Mouse (Mus musculus) lung, embryonic 15.5 days (tissue): ENCODE results near the gene Elane. TPM values are rescaled to one million over a fixed set of nuclear protein-coding genes. Genes with fewer than 3 reads are reported as not detected.
A peak's percentile ranks its signal among the peaks of the same experiment; 100 is the strongest.

Experiments used
- ATAC-seq: fragments of 200-750 bp; cut with Nextera tagmentation; 2 replicates; pipeline ENCODE4 v1.8.0; 2017; ENCODE audit warnings: moderate number of reproducible peaks, borderline replicate concordance; ENCODE audit not compliant: low FRiP score, low TSS enrichment; ENCODE audit errors: extremely low read depth
- H3K27ac ChIP-seq: fragments of 300-500 bp; sonication (generic); 2 replicates; pipeline ENCODE4 v1.5.1; 2015; ENCODE audit warnings: moderate library complexity, mild to moderate bottlenecking, inconsistent platforms
- H3K27me3 ChIP-seq: fragments of 300-500 bp; sonication (generic); 2 replicates; pipeline ENCODE4 v1.6.1; 2015; ENCODE audit warnings: inconsistent platforms
- H3K36me3 ChIP-seq: fragments of 300-500 bp; sonication (generic); 2 replicates; pipeline ENCODE4 v1.6.1; 2015; ENCODE audit warnings: inconsistent platforms
- H3K4me1 ChIP-seq: fragments of 300-500 bp; sonication (generic); 2 replicates; pipeline ENCODE4 v1.6.1; 2015; ENCODE audit warnings: inconsistent platforms
- H3K4me2 ChIP-seq: fragments of 300-500 bp; sonication (generic); 2 replicates; pipeline ENCODE4 v1.6.1; 2015; ENCODE audit warnings: inconsistent platforms, mild to moderate bottlenecking, moderate library complexity
- H3K4me3 ChIP-seq: fragments of 300-500 bp; sonication (generic); 2 replicates; pipeline ENCODE4 v1.5.1; 2015; ENCODE audit warnings: mild to moderate bottlenecking, inconsistent platforms
- H3K9ac ChIP-seq: fragments of 300-500 bp; sonication (generic); 2 replicates; pipeline ENCODE4 v1.6.1; 2015; ENCODE audit warnings: inconsistent platforms
- H3K9me3 ChIP-seq: fragments of 300-500 bp; sonication (generic); 2 replicates; pipeline ENCODE4 v1.6.1; 2016; ENCODE audit warnings: inconsistent platforms
- WGBS: fragments of 180-500 bp; shearing (Covaris S2); methylation state at CpG from one replicate; pipeline ENCODE4 v1.1.7; 2015; 5-methylcytosine and 5-hydroxymethylcytosine counted together
- microRNA-seq: library from miRNA; unstranded; fragments of <30 nt; microRNA quantifications from one replicate; pipeline ENCODE4, GENCODE M21; 2016
- polyA plus RNA-seq: library from polyadenylated mRNA; unstranded; fragments of >200 nt; fragmentation: Nextera tagmentation; extraction: Ambion mirVana; gene quantifications from 2 replicates; pipeline ENCODE4 v1.2.1, GENCODE M21; 2015

Gene Elane
- polyA plus RNA-seq, 1 experiment from 2014 or later: 0.25 TPM

GRCm38 (mm10) chr10:79936911-79937441 is 50.9 kb downstream of the Elane start:
- WGBS: 32% methylated on average over 27 of the region's 27 CpGs
- peak overlapping the region; percentile 2; the same call in 1 of the 2 replicates for H3K4me3 ChIP-seq
- H3K4me1 ChIP-seq: peaks cover 71% of the 10 kb centered on the region

More at GRCm38 (mm10) chr10:79936911-79937441, 50.9 kb downstream of the Elane start:
- Histone ChIP-seq H3K27ac (peak overlapping the region; percentile 82), H3K9me3 (no peaks in the 10 kb centered on the region), H3K4me2 (peak overlapping the region; percentile 45), H3K36me3 (peaks cover 6% of the 10 kb centered on the region; the same call in 1 of the 2 replicates), H3K27me3 (no peaks in the 10 kb centered on the region), H3K9ac (no peak overlapping the region; the same call in none of the 2 replicates)
- ATAC-seq: peak; percentile 33

Small RNA genes within 50 kb of the gene (microRNA-seq; reads per million reads assigned to microRNA genes)
- not detected for gene Mir6910

Other genes starting within 250 kb of the Elane start
- gene Shc2, start 248.3 kb upstream of the Elane start, polyA plus RNA-seq: 6.2 and 6.7 TPM in 2 replicates
- not detected in 2 replicates for gene Odf3l2, start 240.5 kb upstream of the Elane start, polyA plus RNA-seq
- 0.89 and 1.3 TPM in 2 replicates for gene Madcam1, start 221.7 kb upstream of the Elane start, polyA plus RNA-seq
- 61.7 and 65.9 TPM in 2 replicates for gene Tpgs1, start 216.9 kb upstream of the Elane start, polyA plus RNA-seq
- gene Cdc34, start 204.1 kb upstream of the Elane start, polyA plus RNA-seq: 79.5 and 82.0 TPM in 2 replicates
- gene Gzmm, start 197.2 kb upstream of the Elane start, polyA plus RNA-seq: 0.86 and 0.89 TPM in 2 replicates
- gene Bsg, start 181.8 kb upstream of the Elane start, polyA plus RNA-seq: 1,102 and 1,152 TPM in 2 replicates
- 0.05 and 0.10 TPM in 2 replicates for gene Hcn2, start 169.6 kb upstream of the Elane start, polyA plus RNA-seq
- gene Polrmt, start 139.7 kb upstream of the Elane start, polyA plus RNA-seq: 41.5 and 49.2 TPM in 2 replicates
- gene Fgf22, start 131.2 kb upstream of the Elane start, polyA plus RNA-seq: 0.12 and 0.30 TPM in 2 replicates
- gene Rnf126, start 119.3 kb upstream of the Elane start, polyA plus RNA-seq: 89.7 and 91.3 TPM in 2 replicates
- gene Fstl3, start 109.0 kb upstream of the Elane start, polyA plus RNA-seq: 19.2 and 20.5 TPM in 2 replicates
- 0.40 and 1.9 TPM in 2 replicates for gene Prss57, start 95.3 kb upstream of the Elane start, polyA plus RNA-seq
- gene Palm, start 92.7 kb upstream of the Elane start, polyA plus RNA-seq: 61.3 and 63.7 TPM in 2 replicates
- 7.7 and 10.2 TPM in 2 replicates for gene Misp, start 65.3 kb upstream of the Elane start, polyA plus RNA-seq
- gene Ptbp1, start 31.8 kb upstream of the Elane start, polyA plus RNA-seq: 367 and 368 TPM in 2 replicates
- 3.7 and 3.8 TPM in 2 replicates for gene Prtn3, start 11.8 kb upstream of the Elane start, polyA plus RNA-seq
- 29.1 and 32.4 TPM in 2 replicates for gene Plppr3, start 11.6 kb upstream of the Elane start, polyA plus RNA-seq
- gene Cfd, start 4.6 kb downstream of the Elane start, polyA plus RNA-seq: not detected in 2 replicates
- gene Med16, start 22.7 kb downstream of the Elane start, polyA plus RNA-seq: 54.7 and 56.1 TPM in 2 replicates
- gene Gm26602, start 24.6 kb downstream of the Elane start, polyA plus RNA-seq: 1.2 and 1.7 TPM in 2 replicates
- 0.59 and 0.87 TPM in 2 replicates for gene Kiss1r, start 30.7 kb downstream of the Elane start, polyA plus RNA-seq
- 143 and 152 TPM in 2 replicates for gene R3hdm4, start 35.0 kb downstream of the Elane start, polyA plus RNA-seq
- gene Arid3a, start 40.8 kb downstream of the Elane start, polyA plus RNA-seq: 4.8 and 6.0 TPM in 2 replicates
- 95.1 and 96.2 TPM in 2 replicates for gene Wdr18, start 73.9 kb downstream of the Elane start, polyA plus RNA-seq
- 0.34 and 0.45 TPM in 2 replicates for gene Grin3b, start 84.5 kb downstream of the Elane start, polyA plus RNA-seq
- 20.2 and 20.5 TPM in 2 replicates for gene Tmem259, start 98.1 kb downstream of the Elane start, polyA plus RNA-seq
- gene Cnn2, start 102.3 kb downstream of the Elane start, polyA plus RNA-seq: 367 and 375 TPM in 2 replicates
- 3.5 and 4.3 TPM in 2 replicates for gene Abca7, start 110.2 kb downstream of the Elane start, polyA plus RNA-seq
- gene Arhgap45, start 130.4 kb downstream of the Elane start, polyA plus RNA-seq: 16.8 and 19.8 TPM in 2 replicates
- 223 and 225 TPM in 2 replicates for gene Polr2e, start 153.5 kb downstream of the Elane start, polyA plus RNA-seq
- gene Gpx4, start 160.9 kb downstream of the Elane start, polyA plus RNA-seq: 523 and 535 TPM in 2 replicates
- 15.5 and 16.6 TPM in 2 replicates for gene Sbno2, start 219.3 kb downstream of the Elane start, polyA plus RNA-seq
- gene Stk11, start 229.6 kb downstream of the Elane start, polyA plus RNA-seq: 18.6 and 22.1 TPM in 2 replicates